Mouse (Mus musculus): Measurements from ENCODE around the gene Trim80.

- TF ChIP-seq CTCF (IDR thresholded peaks at IDR 0.05; ENCODE audit: low read depth) (no peak), EP300 (optimal IDR thresholded peaks at IDR 0.05) (no peak)
These were observed 40.2 kb upstream of the Trim80 start for GRCm38 (mm10) chr11:115400126-115400525.
